10 mouse cellular contexts compared by ENCODE assay signal in genomic region chr11:57475119-57475518, GRCm38 (mm10). TPM values are rescaled to one million over a fixed set of nuclear protein-coding genes. Genes with fewer than 3 reads are reported as not detected.
DNase-seq lines count a peak whose midpoint lies in the region; TF ChIP-seq lines count a peak whose summit lies in the region.
"Had no signal": no experiment of that assay in that cellular context is flagged by ENCODE, and none has a peak within 500 bp of the region (broad histone marks: within the 10 kb centered on the region; RNA-seq: fewer than 3 reads in every experiment).

No protein-coding gene starts in this region.

- peak; percentile 21 to 75 for DNase-seq in adrenal gland, adult (ENCODE audit: inconsistent age in 2 of 2, low spot score in 1 of 2)
- no peak for DNase-seq in adrenal gland, adult 8-10 months
- peak; percentile 27 for DNase-seq in kidney, adult 2 months
- DNase-seq in kidney, adult 11 months, result no peak
- peak; percentile 60 for DNase-seq in R1 (ENCODE audit: low read depth, low spot score)
- DNase-seq in embryonic facial prominence, embryonic 10.5 days (ENCODE audit: low spot score), result peak; percentile 49
- DNase-seq in left cerebral cortex, postnatal 4 days, result peak; percentile 63
- peak; percentile 31 for DNase-seq in right cerebral cortex, adult 18-20 months

- H3K9me3 ChIP-seq in embryonic facial prominence, embryonic 10.5 days, result peaks cover 11% of the 10 kb centered on the region
- H3K9me3 ChIP-seq: heart, embryonic 13.5 days had no signal

- intact Hi-C loops in left cerebral cortex, postnatal 4 days (cut with DNase I), result loop anchor here (5.0 kb wide), 1 partner anchor 457 kb away; no protein-coding TSS in a partner anchor

- no peaks in the 10 kb centered on the region for H3K36me3 ChIP-seq in kidney, adult 2 months (ENCODE audit: control insufficient read depth, insufficient read depth, low read length)
- peaks cover 13% of the 10 kb centered on the region for H3K36me3 ChIP-seq in embryonic facial prominence, embryonic 10.5 days (replicated peaks)

- no peaks in the 10 kb centered on the region for H3K4me1 ChIP-seq in kidney, adult 2 months (ENCODE audit: control insufficient read depth, insufficient read depth, low read length)
- H3K4me1 ChIP-seq in embryonic facial prominence, embryonic 10.5 days, result peaks cover 12% of the 10 kb centered on the region
- H3K4me1 ChIP-seq: heart, embryonic 13.5 days had no signal

- H3K4me3 ChIP-seq in kidney, adult 2 months (ENCODE audit: insufficient read depth, low read depth, low read length), result no peak overlapping the region
- H3K4me3 ChIP-seq in embryonic facial prominence, embryonic 10.5 days, result no peak overlapping the region
- H3K4me3 ChIP-seq: heart, embryonic 13.5 days; megakaryocyte, embryonic 14.5 days had no signal

- no peak overlapping the region for H3K27ac ChIP-seq in kidney, adult 2 months (ENCODE audit: insufficient read depth, low read depth, low read length)
- H3K27ac ChIP-seq in embryonic facial prominence, embryonic 10.5 days (replicated peaks), result no peak overlapping the region
- H3K27ac ChIP-seq: heart, embryonic 13.5 days had no signal

- peak; percentile 59 for TF ChIP-seq CTCF in kidney, adult 2 months (conservative IDR thresholded peaks at IDR 0.05; ENCODE audit: insufficient read depth, insufficient read length, low read depth, low read length)

- 40% methylated on average over 6 of the region's 6 CpGs for WGBS in kidney, adult 2 months
- 57% methylated on average over 6 of the region's 6 CpGs for WGBS in embryonic facial prominence, embryonic 10.5 days

- no peak for TF ChIP-seq POLR2A in kidney, adult 2 months (IDR thresholded peaks at IDR 0.05; ENCODE audit: low read depth, low read length)

- H3K27me3 ChIP-seq in kidney, adult 2 months (replicated peaks; ENCODE audit: control insufficient read depth, insufficient read depth, low read length), result no peaks in the 10 kb centered on the region
- H3K27me3 ChIP-seq in embryonic facial prominence, embryonic 10.5 days (replicated peaks; ENCODE audit: low read depth, poor library complexity, severe bottlenecking), result no peaks in the 10 kb centered on the region

RNA-seq across cellular contexts. Expression of gene Fam114a2, which starts 43.3 kb away (rescaled TPM):
- 10 to 100 TPM; 64.6 to 83.3 (median 76.3) TPM for total RNA-seq in adrenal gland, adult 8-10 months (2022)
- 28.9 and 31.5 TPM in 2 replicates for polyA plus RNA-seq in kidney, adult 2 months (2012; rRNA removed)
- polyA plus RNA-seq in embryonic facial prominence, embryonic 10.5 days (2016; fragmentation: Nextera tagmentation; extraction: Ambion mirVana), result 68.0 and 73.6 TPM in 2 replicates
- total RNA-seq in left cerebral cortex, postnatal 4 days (2021), result 10 to 100 TPM; 38.7 to 38.9 TPM

RNA-seq across cellular contexts. Expression of gene Mfap3, which starts 43.3 kb away (rescaled TPM):
- 10 to 100 TPM; 20.8 to 33.3 (median 29.6) TPM for total RNA-seq in adrenal gland, adult 8-10 months (2022)
- 10.6 and 11.2 TPM in 2 replicates for polyA plus RNA-seq in kidney, adult 2 months (2012; rRNA removed)
- polyA plus RNA-seq in embryonic facial prominence, embryonic 10.5 days (2016; fragmentation: Nextera tagmentation; extraction: Ambion mirVana), result 49.0 and 50.7 TPM in 2 replicates
- total RNA-seq in left cerebral cortex, postnatal 4 days (2021), result 10 to 100 TPM; 41.1 to 44.3 TPM

Comparison
In these comparisons a context has a peak if more than half of its experiments do, and no peak if none do; other contexts are left out.
1. DNase-seq: peak in adrenal gland, adult (2 of 2), kidney, adult 2 months (single experiment), R1 (single experiment), embryonic facial prominence, embryonic 10.5 days (single experiment), left cerebral cortex, postnatal 4 days (single experiment) and right cerebral cortex, adult 18-20 months (single experiment); none in adrenal gland, adult 8-10 months (single experiment) and kidney, adult 11 months (single experiment).